Mouse (Mus musculus): Measurements from ENCODE around the gene Parp16.

DNA sequence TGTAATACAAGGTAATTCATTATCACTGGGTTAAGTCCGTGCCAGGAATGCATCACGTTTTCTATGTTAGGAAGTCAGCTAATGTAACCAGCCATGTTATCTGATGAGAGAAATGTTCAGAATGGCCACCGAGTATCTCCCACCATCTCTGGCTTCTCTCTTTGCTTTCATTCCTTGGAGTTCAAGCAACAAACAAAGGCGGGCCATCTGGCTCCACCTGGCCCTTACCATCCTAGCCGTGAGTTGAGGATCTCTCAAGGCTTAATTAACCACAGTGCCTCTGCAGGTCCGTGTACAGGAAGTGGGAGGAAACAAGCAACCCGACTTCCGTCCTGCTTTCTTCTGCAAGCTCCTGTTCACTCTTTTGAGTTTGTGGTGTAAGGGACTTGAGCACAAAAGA lies 21.8 kb downstream of the Parp16 start:
- TF ChIP-seq ZNF384 (IDR thresholded peaks at IDR 0.05; ENCODE audit: low read depth, low read length) (no peak), CHD2 (IDR thresholded peaks at IDR 0.05; ENCODE audit: low read depth, low read length) (no peak), ZC3H11A (IDR thresholded peaks at IDR 0.05; ENCODE audit: borderline replicate concordance, low read depth, low read length) (no peak)
